Mouse (Mus musculus) CH12.LX (cell line): ENCODE measurements around the gene Ell. TPM values are rescaled to one million over a fixed set of nuclear protein-coding genes. Genes with fewer than 3 reads are reported as not detected.

ENCODE experiments used
- DNase-seq: peaks from one replicate; pipeline ENCODE4 v3.0.0-alpha.2; 2013; ENCODE audit errors: extremely low read depth
- H3K27ac ChIP-seq: 2 replicates; pipeline ENCODE4 v1.5.1; 2012; ENCODE audit warnings: low read depth, mild to moderate bottlenecking, control low read depth, moderate library complexity; ENCODE audit not compliant: insufficient read depth
- H3K27me3 ChIP-seq: replicated peaks from 2 replicates; pipeline ENCODE3; 2012; ENCODE audit warnings: inconsistent platforms
- H3K36me3 ChIP-seq, 2 experiments: replicated peaks in 1 of 2; 2 replicates each; pipeline versions ENCODE3 to v1.6.1; 2012; ENCODE audit warnings: inconsistent platforms in 1 of 2, low read length in 1 of 2, mild to moderate bottlenecking in 1 of 2, mixed read lengths in 1 of 2, moderate library complexity in 1 of 2; ENCODE audit not compliant: control insufficient read depth in 1 of 2, insufficient read depth in 1 of 2
- H3K4me1 ChIP-seq, 2 experiments: 2 replicates each; pipeline ENCODE4 v1.6.1; 2012; ENCODE audit warnings: inconsistent platforms in 1 of 2, moderate library complexity in 1 of 2; ENCODE audit not compliant: insufficient read depth in 2 of 2, control insufficient read depth in 1 of 2
- H3K4me2 ChIP-seq: 2 replicates; pipeline ENCODE4 v1.6.1; 2012; ENCODE audit warnings: low read depth, mild to moderate bottlenecking, control low read depth; ENCODE audit not compliant: poor library complexity, insufficient read depth, severe bottlenecking
- H3K4me3 ChIP-seq, 3 experiments: fragments of 150-350 bp in 1 of 3; sonication (generic) in 1 of 3; replicated peaks in 1 of 3; 2 replicates each; pipeline versions ENCODE3 to v1.5.1; 2011 to 2012; ENCODE audit warnings: low read depth in 2 of 3, low read length in 2 of 3, mild to moderate bottlenecking in 2 of 3, moderate library complexity in 2 of 3, control low read depth in 1 of 3, improper control_type of control experiment in 1 of 3, inconsistent platforms in 1 of 3, mixed read lengths in 1 of 3; ENCODE audit not compliant: poor library complexity in 1 of 3
- H3K79me2 ChIP-seq: replicated peaks from 2 replicates; pipeline ENCODE4 v1.6.1; 2012; ENCODE audit warnings: mild to moderate bottlenecking, moderate library complexity; ENCODE audit not compliant: control insufficient read depth, poor library complexity, insufficient read depth, severe bottlenecking; ENCODE audit errors: extremely low read depth
- H3K9ac ChIP-seq: 2 replicates; pipeline ENCODE4 v1.6.1; 2012; ENCODE audit warnings: low read depth, mild to moderate bottlenecking, control low read depth, moderate library complexity; ENCODE audit not compliant: insufficient read depth
- H3K9me3 ChIP-seq: replicated peaks from 2 replicates; pipeline ENCODE3; 2012; ENCODE audit warnings: low read length, inconsistent platforms, mixed read lengths
- BHLHE40 ChIP-seq: IDR thresholded peaks from 2 replicates; pipeline ENCODE4 v1.6.1; 2011; ENCODE audit warnings: mild to moderate bottlenecking, low read depth, low read length, improper control_type of control experiment
- CHD1 ChIP-seq: IDR thresholded peaks from 2 replicates; pipeline ENCODE4 v1.6.1; 2012; ENCODE audit warnings: low read depth, low read length, improper control_type of control experiment, inconsistent platforms
- E2F4 ChIP-seq: IDR thresholded peaks from 2 replicates; pipeline ENCODE4 v1.6.1; 2011; ENCODE audit warnings: low read depth, low read length, improper control_type of control experiment; ENCODE audit not compliant: insufficient replicate concordance
- EP300 ChIP-seq: IDR thresholded peaks from 2 replicates; pipeline ENCODE4 v1.6.1; 2011; ENCODE audit warnings: low read length, improper control_type of control experiment
- JUN ChIP-seq: IDR thresholded peaks from 2 replicates; pipeline ENCODE4 v1.6.1; 2011; ENCODE audit warnings: low read depth, mild to moderate bottlenecking, low read length, improper control_type of control experiment, moderate library complexity; ENCODE audit not compliant: insufficient read depth
- KAT2A ChIP-seq: IDR thresholded peaks from 2 replicates; pipeline ENCODE4 v1.6.1; 2012; ENCODE audit warnings: low read length, improper control_type of control experiment, inconsistent platforms; ENCODE audit not compliant: insufficient replicate concordance
- MAX ChIP-seq: IDR thresholded peaks from 2 replicates; pipeline ENCODE4 v1.6.1; 2011; ENCODE audit warnings: low read length, improper control_type of control experiment
- MAZ ChIP-seq: IDR thresholded peaks from 2 replicates; pipeline ENCODE4 v1.6.1; 2012; ENCODE audit warnings: low read depth, mild to moderate bottlenecking, inconsistent platforms, low read length, improper control_type of control experiment, moderate library complexity
- MEF2A ChIP-seq: IDR thresholded peaks from 2 replicates; pipeline ENCODE4 v1.6.1; 2014; ENCODE audit warnings: low read depth, mild to moderate bottlenecking, inconsistent platforms, low read length, improper control_type of control experiment, borderline replicate concordance
- MXI1 ChIP-seq: IDR thresholded peaks from 2 replicates; pipeline ENCODE4 v1.6.1; 2011; ENCODE audit warnings: mild to moderate bottlenecking, low read depth, low read length, improper control_type of control experiment
- NELFE ChIP-seq: IDR thresholded peaks from 2 replicates; pipeline ENCODE4 v1.6.1; 2011; ENCODE audit warnings: low read depth, low read length, improper control_type of control experiment
- POLR2A ChIP-seq: IDR thresholded peaks from 2 replicates; pipeline ENCODE4 v1.6.1; 2011; ENCODE audit warnings: low read depth, mild to moderate bottlenecking, improper control_type of control experiment, low read length
- POLR2AphosphoS2 ChIP-seq: IDR thresholded peaks from 2 replicates; pipeline ENCODE4 v1.6.1; 2011; ENCODE audit warnings: low read depth, low read length, improper control_type of control experiment
- RAD21 ChIP-seq: IDR thresholded peaks from 2 replicates; pipeline ENCODE4 v1.6.1; 2011; ENCODE audit warnings: low read depth, mild to moderate bottlenecking, low read length, improper control_type of control experiment, moderate library complexity
- USF1 ChIP-seq: IDR thresholded peaks from 2 replicates; pipeline ENCODE4 v1.6.1; 2014; ENCODE audit warnings: low read depth, mild to moderate bottlenecking, inconsistent platforms, low read length, improper control_type of control experiment
- ZC3H11A ChIP-seq: IDR thresholded peaks from 2 replicates; pipeline ENCODE4 v1.6.1; 2012; ENCODE audit warnings: low read depth, mild to moderate bottlenecking, inconsistent platforms, low read length, improper control_type of control experiment
- ZKSCAN1 ChIP-seq: IDR thresholded peaks from 2 replicates; pipeline ENCODE4 v1.6.1; 2012; ENCODE audit warnings: low read depth, inconsistent platforms, low read length, improper control_type of control experiment, borderline replicate concordance
- ZNF384 ChIP-seq: IDR thresholded peaks from 2 replicates; pipeline ENCODE4 v1.6.1; 2012; ENCODE audit warnings: low read depth, low read length, improper control_type of control experiment, inconsistent platforms
- dilution Hi-C: fragments of 300-500 bp; cut with MboI; formaldehyde crosslinking; loops from 2 replicates; pipeline ENCODE4 v1.14.3; 2020; ENCODE audit warnings: low sequenced_read_pairs; ENCODE audit not compliant: extremely low pct_unique_long_range_greater_than_20kb, extremely low pct_ligation_motif_present
- in situ Hi-C: fragments of 300-500 bp; cut with MboI; formaldehyde crosslinking; loops from 3 replicates; pipeline ENCODE4 v1.14.3; 2019; ENCODE audit warnings: low sequenced_read_pairs, low pct_ligation_motif_present, low pct_unique_long_range_greater_than_20kb, mixed read lengths
- polyA plus RNA-seq: library from polyadenylated mRNA; unstranded; fragments of >175 nt; gene quantifications from 2 replicates; pipeline ENCODE4 v1.2.1, GENCODE M21; 2012; ENCODE audit warnings: low read depth; ENCODE audit not compliant: insufficient read length
- total RNA-seq, 2 experiments: library from RNA; depleted of rRNA; stranded (reverse); fragments of 300-350 nt in 1 of 2; fragments of >200 nt in 1 of 2; gene quantifications; 2 replicates each; pipeline ENCODE4 v1.2.3; 2012 to 2014

Ell gene
- total and polyA plus RNA-seq, 3 experiments: 6.5 to 17.9 (median 9.8) TPM

DNA sequence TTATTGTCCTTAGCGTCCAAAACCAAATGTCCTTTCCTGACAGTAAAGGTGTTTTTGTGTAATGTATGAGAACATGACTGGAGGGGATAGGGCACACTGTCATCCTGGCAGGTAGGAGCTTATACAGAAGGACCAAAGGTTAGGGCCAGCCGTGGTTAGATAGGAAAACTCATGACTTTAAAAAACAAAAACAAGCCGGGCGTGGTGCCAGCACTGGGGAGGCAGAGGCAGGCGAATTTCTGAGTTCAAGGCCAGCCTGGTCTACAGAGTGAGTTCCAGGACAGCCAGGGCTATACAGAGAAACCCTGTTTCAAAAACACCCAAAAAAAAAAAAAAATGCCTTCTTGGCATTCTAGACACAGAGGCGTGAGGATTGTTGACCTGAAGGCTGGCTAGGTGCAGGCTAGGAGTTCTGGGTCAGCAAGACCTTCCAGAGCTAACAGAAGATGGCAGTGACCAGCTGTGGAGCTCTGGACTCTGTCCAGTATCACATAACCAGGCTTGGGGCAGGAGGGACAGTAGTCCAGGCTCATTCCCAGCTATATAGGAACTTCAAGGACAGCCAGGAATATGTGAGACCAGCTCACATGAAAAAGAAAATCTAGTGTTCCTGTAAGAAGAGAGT is 24.6 kb downstream of the Ell start:
- DNase-seq: no peak
- dilution Hi-C loops: no loop called here
- Histone ChIP-seq H3K9me3 (no peaks in the 10 kb centered on the region), H3K27ac (no peak overlapping the region), H3K27me3 (no peaks in the 10 kb centered on the region)
- TF ChIP-seq ZKSCAN1: no peak
- TF ChIP-seq BHLHE40: no peak
- no peak for TF ChIP-seq MXI1
- TF ChIP-seq KAT2A: no peak
- TF ChIP-seq MAX: no peak
- TF ChIP-seq, all 38 proteins: peak for 0
- Histone ChIP-seq H3K4me2 (no peak overlapping the region), H3K4me1 (peaks cover 3 to 42% of the 10 kb centered on the region in 2 experiments; a peak in 2 of 4 replicates), H3K9ac (no peak overlapping the region), H3K4me3 (no peak overlapping the region), H3K36me3 (peaks cover 0 to 63% of the 10 kb centered on the region in 2 experiments), H3K79me2 (no peaks in the 10 kb centered on the region)
- in situ Hi-C loops: no loop called here

- H3K4me3 ChIP-seq: no peak overlapping the region
- H3K27me3 ChIP-seq: no peaks in the 10 kb centered on the region
- dilution Hi-C loops: no loop called here
- H3K79me2 ChIP-seq: no peaks in the 10 kb centered on the region
- TF ChIP-seq ZNF384: no peak
- TF ChIP-seq E2F4: no peak
- TF ChIP-seq MAZ: no peak
- no peak for TF ChIP-seq NELFE
- no peak for TF ChIP-seq POLR2A
- TF ChIP-seq JUN: no peak
- TF ChIP-seq CHD1: no peak
- no peak for TF ChIP-seq RAD21
- no peak for TF ChIP-seq MAX
- TF ChIP-seq POLR2AphosphoS2: no peak
- TF ChIP-seq EP300: no peak
- TF ChIP-seq MXI1: no peak
- TF ChIP-seq ZC3H11A: no peak
- no peak for TF ChIP-seq MEF2A
- no peak for TF ChIP-seq USF1
- H3K9ac ChIP-seq: no peak overlapping the region
- no peak overlapping the region for H3K4me2 ChIP-seq
- peaks cover 3 to 38% of the 10 kb centered on the region in 2 experiments; a peak in 2 of 4 replicates for H3K4me1 ChIP-seq
- H3K36me3 ChIP-seq: peaks cover 0 to 65% of the 10 kb centered on the region in 2 experiments
- H3K27ac ChIP-seq: no peak overlapping the region
- DNase-seq: no peak
- no peaks in the 10 kb centered on the region for H3K9me3 ChIP-seq
- in situ Hi-C loops: no loop called here
Measured at GRCm38 (mm10) chr8:70564696-70565235, 25.5 kb downstream of the Ell start.
